Mouse (Mus musculus) hindbrain, embryonic 13.5 days (tissue): ENCODE results near the gene Mphosph9. TPM values are rescaled to one million over a fixed set of nuclear protein-coding genes. Genes with fewer than 3 reads are reported as not detected.

Source experiments
- ATAC-seq: fragments of 200-750 bp; cut with Nextera tagmentation; 2 replicates; pipeline ENCODE4 v1.8.0; 2017; ENCODE audit warnings: moderate TSS enrichment; ENCODE audit not compliant: low FRiP score
- H3K27ac ChIP-seq: fragments of 300-500 bp; sonication (generic); 2 replicates; pipeline ENCODE4 v1.5.1; 2015; ENCODE audit warnings: inconsistent platforms, mild to moderate bottlenecking, moderate library complexity
- H3K27me3 ChIP-seq: fragments of 300-500 bp; sonication (generic); 2 replicates; pipeline ENCODE4 v1.6.1; 2015; ENCODE audit warnings: mild to moderate bottlenecking, inconsistent platforms
- H3K36me3 ChIP-seq: fragments of 300-500 bp; sonication (generic); 2 replicates; pipeline ENCODE4 v1.6.1; 2015; ENCODE audit warnings: mild to moderate bottlenecking, inconsistent platforms
- H3K4me1 ChIP-seq: fragments of 300-500 bp; sonication (generic); replicated peaks from 2 replicates; pipeline ENCODE4 v1.6.1; 2015; ENCODE audit warnings: inconsistent platforms
- H3K4me2 ChIP-seq: fragments of 300-500 bp; sonication (generic); 2 replicates; pipeline ENCODE4 v1.6.1; 2015; ENCODE audit warnings: inconsistent platforms, mild to moderate bottlenecking, moderate library complexity
- H3K4me3 ChIP-seq: fragments of 300-500 bp; sonication (generic); 2 replicates; pipeline ENCODE4 v1.5.1; 2015; ENCODE audit warnings: mild to moderate bottlenecking, inconsistent platforms
- H3K9ac ChIP-seq: fragments of 300-500 bp; sonication (generic); 2 replicates; pipeline ENCODE4 v1.6.1; 2015; ENCODE audit warnings: mild to moderate bottlenecking, inconsistent platforms
- H3K9me3 ChIP-seq: fragments of 300-500 bp; sonication (generic); 2 replicates; pipeline ENCODE4 v1.6.1; 2016; ENCODE audit warnings: inconsistent platforms
- WGBS: fragments of 180-500 bp; shearing (Covaris S2); methylation state at CpG from one replicate; pipeline ENCODE4 v1.1.7; 2015; 5-methylcytosine and 5-hydroxymethylcytosine counted together
- polyA plus RNA-seq: library from polyadenylated mRNA; unstranded; fragments of >200 nt; fragmentation: Nextera tagmentation; extraction: Ambion mirVana; gene quantifications from 2 replicates; pipeline ENCODE4 v1.2.1, GENCODE M21; 2015

The Mphosph9 gene
- polyA plus RNA-seq, 1 experiment from 2014 or later = 14.3 TPM

GRCm38 (mm10) chr5:124243236-124243901, 84.4 kb downstream of the Mphosph9 start:
- no peak overlapping the region for H3K4me2 ChIP-seq
- 88% methylated on average over 9 of the region's 9 CpGs for WGBS
- H3K27me3 ChIP-seq = no peaks in the 10 kb centered on the region
- peaks cover 11% of the 10 kb centered on the region for H3K36me3 ChIP-seq
- no peak overlapping the region for H3K27ac ChIP-seq
- ATAC-seq = no peak
- no peak overlapping the region for H3K4me3 ChIP-seq
- no peak overlapping the region for H3K9ac ChIP-seq
- peaks cover 43% of the 10 kb centered on the region for H3K4me1 ChIP-seq
- no peaks in the 10 kb centered on the region for H3K9me3 ChIP-seq

GRCm38 (mm10) chr5:124241686-124242444, 85.9 kb downstream of the Mphosph9 start:
- peak overlapping the region; percentile 42 for H3K4me2 ChIP-seq

GRCm38 (mm10) chr5:124240841-124241685, 86.7 kb downstream of the Mphosph9 start:
- Histone ChIP-seq H3K9ac (peak overlapping the region; percentile 53), H3K4me1 (peaks cover 31% of the 10 kb centered on the region), H3K4me3 (no peak overlapping the region), H3K9me3 (no peaks in the 10 kb centered on the region), H3K27me3 (no peaks in the 10 kb centered on the region), H3K27ac (peak overlapping the region; percentile 76), H3K4me2 (peak overlapping the region; percentile 42), H3K36me3 (peaks cover 9% of the 10 kb centered on the region)
- peak; percentile 77 for ATAC-seq
- 30% methylated on average over 22 of the region's 22 CpGs for WGBS

More at GRCm38 (mm10) chr5:124241686-124242444, 85.9 kb downstream of the Mphosph9 start:
- H3K27me3 ChIP-seq = no peaks in the 10 kb centered on the region
- peak; percentile 61 for ATAC-seq
- peak overlapping the region; percentile 76 for H3K27ac ChIP-seq
- H3K9ac ChIP-seq = peak overlapping the region; percentile 53
- no peaks in the 10 kb centered on the region for H3K9me3 ChIP-seq
- H3K4me3 ChIP-seq = no peak overlapping the region
- WGBS = 38% methylated on average over 10 of the region's 10 CpGs
- H3K4me1 ChIP-seq = peaks cover 31% of the 10 kb centered on the region
- peaks cover 11% of the 10 kb centered on the region for H3K36me3 ChIP-seq

- H3K4me1 ChIP-seq = peaks cover 38% of the 10 kb centered on the region
- H3K36me3 ChIP-seq = no peaks in the 10 kb centered on the region
- H3K9me3 ChIP-seq = no peaks in the 10 kb centered on the region
- no peaks in the 10 kb centered on the region for H3K27me3 ChIP-seq
- no peak overlapping the region for H3K4me2 ChIP-seq
- no peak overlapping the region for H3K27ac ChIP-seq
- no peak for ATAC-seq
- no peak overlapping the region for H3K4me3 ChIP-seq
- no peak overlapping the region for H3K9ac ChIP-seq
- WGBS = 84% methylated on average over 4 of the region's 4 CpGs
Measured at GRCm38 (mm10) chr5:124236180-124236579, 91.6 kb downstream of the Mphosph9 start.

- WGBS = 95% methylated on average over 6 of the region's 6 CpGs
- no peaks in the 10 kb centered on the region for H3K9me3 ChIP-seq
- H3K36me3 ChIP-seq = no peaks in the 10 kb centered on the region
- no peak overlapping the region for H3K9ac ChIP-seq
- H3K27ac ChIP-seq = no peak overlapping the region
- no peak overlapping the region for H3K4me2 ChIP-seq
- peaks cover 36% of the 10 kb centered on the region for H3K4me1 ChIP-seq
- H3K4me3 ChIP-seq = no peak overlapping the region
- no peaks in the 10 kb centered on the region for H3K27me3 ChIP-seq
- ATAC-seq = no peak
Measured at GRCm38 (mm10) chr5:124234778-124235177, 93.0 kb downstream of the Mphosph9 start.

GRCm38 (mm10) chr5:124233874-124234661, 93.7 kb downstream of the Mphosph9 start:
- Histone ChIP-seq H3K4me1 (peaks cover 36% of the 10 kb centered on the region), H3K4me2 (no peak overlapping the region), H3K4me3 (no peak overlapping the region), H3K27me3 (no peaks in the 10 kb centered on the region), H3K9me3 (no peaks in the 10 kb centered on the region), H3K9ac (no peak overlapping the region), H3K36me3 (no peaks in the 10 kb centered on the region), H3K27ac (no peak overlapping the region)
- WGBS = 64% methylated on average over 12 of the region's 12 CpGs
- no peak for ATAC-seq

- Histone ChIP-seq H3K4me2 (no peak overlapping the region), H3K4me3 (no peak overlapping the region), H3K27me3 (no peaks in the 10 kb centered on the region), H3K27ac (0 out of 2 replicates have a peak overlapping the region, but pooled peaks have one; percentile 5), H3K4me1 (peaks cover 33% of the 10 kb centered on the region), H3K9me3 (no peaks in the 10 kb centered on the region), H3K9ac (no peak overlapping the region), H3K36me3 (no peaks in the 10 kb centered on the region)
- WGBS = 82% methylated on average over 8 of the region's 8 CpGs
- no peak for ATAC-seq
Measured at GRCm38 (mm10) chr5:124233144-124233465, 94.7 kb downstream of the Mphosph9 start.

- Histone ChIP-seq H3K4me3 (no peak overlapping the region), H3K36me3 (no peaks in the 10 kb centered on the region), H3K27ac (0 out of 2 replicates have a peak overlapping the region, but pooled peaks have one; percentile 5), H3K4me2 (no peak overlapping the region), H3K27me3 (no peaks in the 10 kb centered on the region), H3K4me1 (peaks cover 32% of the 10 kb centered on the region), H3K9ac (0 out of 2 replicates have a peak overlapping the region, but pooled peaks have one; percentile 20), H3K9me3 (no peaks in the 10 kb centered on the region)
- 60% methylated on average over 18 of the region's 18 CpGs for WGBS
- ATAC-seq = no peak
Measured at GRCm38 (mm10) chr5:124232360-124233143, 95.2 kb downstream of the Mphosph9 start.

- Histone ChIP-seq H3K4me3 (no peak overlapping the region), H3K4me2 (no peak overlapping the region), H3K9me3 (no peaks in the 10 kb centered on the region), H3K36me3 (no peaks in the 10 kb centered on the region), H3K27me3 (no peaks in the 10 kb centered on the region), H3K9ac (no peak overlapping the region), H3K4me1 (peaks cover 46% of the 10 kb centered on the region), H3K27ac (0 out of 2 replicates have a peak overlapping the region, but pooled peaks have one; percentile 30)
- no peak for ATAC-seq
- WGBS = 66% methylated on average over 9 of the region's 9 CpGs
Measured at GRCm38 (mm10) chr5:124230461-124230860, 97.3 kb downstream of the Mphosph9 start.

GRCm38 (mm10) chr5:124227193-124227592, 100.6 kb downstream of the Mphosph9 start:
- Histone ChIP-seq H3K9ac (no peak overlapping the region), H3K4me2 (no peak overlapping the region), H3K9me3 (no peaks in the 10 kb centered on the region), H3K27me3 (0 out of 2 replicates have a peak, but pooled peaks cover 3% of the 10 kb centered on the region), H3K27ac (no peak overlapping the region), H3K36me3 (no peaks in the 10 kb centered on the region), H3K4me3 (no peak overlapping the region), H3K4me1 (peaks cover 45% of the 10 kb centered on the region)
- 51% methylated on average over 6 of the region's 6 CpGs for WGBS
- no peak for ATAC-seq

- Histone ChIP-seq H3K4me3 (no peak overlapping the region), H3K9me3 (no peaks in the 10 kb centered on the region), H3K27me3 (0 out of 2 replicates have a peak, but pooled peaks cover 3% of the 10 kb centered on the region), H3K36me3 (no peaks in the 10 kb centered on the region), H3K27ac (no peak overlapping the region), H3K9ac (no peak overlapping the region), H3K4me1 (peaks cover 47% of the 10 kb centered on the region), H3K4me2 (no peak overlapping the region)
- ATAC-seq = no peak
- WGBS = 90% methylated on average over 4 of the region's 4 CpGs
Measured at GRCm38 (mm10) chr5:124226494-124226893, 101.3 kb downstream of the Mphosph9 start.
